Mouse (Mus musculus) liver, embryonic 13.5 days (tissue): ENCODE data around the gene Dnm1. TPM values are rescaled to one million over a fixed set of nuclear protein-coding genes. Genes with fewer than 3 reads are reported as not detected.

Source experiments
- ATAC-seq: fragments of 200-750 bp; cut with Nextera tagmentation; 2 replicates; pipeline ENCODE4 v1.8.0; 2017; ENCODE audit warnings: low read depth, mild to moderate bottlenecking, moderate number of reproducible peaks, moderate library complexity
- DNase-seq: peaks from one replicate; pipeline ENCODE4 v3.0.0; 2022
- H3K27ac ChIP-seq: fragments of 300-500 bp; sonication (generic); 2 replicates; pipeline ENCODE4 v1.5.1; 2015; ENCODE audit warnings: moderate library complexity, mild to moderate bottlenecking, inconsistent platforms
- H3K27me3 ChIP-seq: fragments of 300-500 bp; sonication (generic); 2 replicates; pipeline ENCODE4 v1.6.1; 2015; ENCODE audit warnings: mild to moderate bottlenecking, inconsistent platforms
- H3K36me3 ChIP-seq: fragments of 300-500 bp; sonication (generic); 2 replicates; pipeline ENCODE4 v1.6.1; 2015; ENCODE audit warnings: mild to moderate bottlenecking, inconsistent platforms
- H3K4me1 ChIP-seq: fragments of 300-500 bp; sonication (generic); replicated peaks from 2 replicates; pipeline ENCODE4 v1.6.1; 2015; ENCODE audit warnings: inconsistent platforms
- H3K4me2 ChIP-seq: fragments of 300-500 bp; sonication (generic); 2 replicates; pipeline ENCODE4 v1.6.1; 2015; ENCODE audit warnings: inconsistent platforms, mild to moderate bottlenecking, moderate library complexity
- H3K4me3 ChIP-seq: fragments of 300-500 bp; sonication (generic); replicated peaks from 2 replicates; pipeline ENCODE4 v1.5.1; 2015; ENCODE audit warnings: mild to moderate bottlenecking, inconsistent platforms
- H3K9ac ChIP-seq: fragments of 300-500 bp; sonication (generic); 2 replicates; pipeline ENCODE4 v1.6.1; 2015; ENCODE audit warnings: mild to moderate bottlenecking, inconsistent platforms
- H3K9me3 ChIP-seq: fragments of 300-500 bp; sonication (generic); replicated peaks from 2 replicates; pipeline ENCODE4 v1.6.1; 2016; ENCODE audit warnings: inconsistent platforms
- WGBS: fragments of 180-500 bp; shearing (Covaris S2); methylation state at CpG from one replicate; pipeline ENCODE4 v1.1.7; 2015; ENCODE audit not compliant: insufficient replicate concordance; 5-methylcytosine and 5-hydroxymethylcytosine counted together
- polyA plus RNA-seq: library from polyadenylated mRNA; unstranded; fragments of >200 nt; fragmentation: Nextera tagmentation; extraction: Ambion mirVana; gene quantifications from 2 replicates; pipeline ENCODE4 v1.2.1, GENCODE M21; 2015

Gene Dnm1
- polyA plus RNA-seq, 1 experiment from 2014 or later, result 0.65 TPM

GRCm38 (mm10) chr2:32332159-32332558 lies 21.0 kb downstream of the Dnm1 start:
- no peaks in the 10 kb centered on the region for H3K4me1 ChIP-seq
- DNase-seq (no peak), ATAC-seq (no peak)
- no peak overlapping the region for H3K4me2 ChIP-seq
- no peak overlapping the region for H3K27ac ChIP-seq
- H3K9me3 ChIP-seq, result no peaks in the 10 kb centered on the region
- peaks cover 67% of the 10 kb centered on the region for H3K27me3 ChIP-seq
- no peak overlapping the region for H3K9ac ChIP-seq
- 68% methylated on average over 5 of the region's 5 CpGs for WGBS
- no peak overlapping the region for H3K4me3 ChIP-seq
- no peaks in the 10 kb centered on the region for H3K36me3 ChIP-seq

GRCm38 (mm10) chr2:32329531-32329930 lies 23.6 kb downstream of the Dnm1 start:
- Histone ChIP-seq H3K27me3 (peaks cover 41% of the 10 kb centered on the region), H3K36me3 (no peaks in the 10 kb centered on the region), H3K9ac (no peak overlapping the region), H3K4me1 (no peaks in the 10 kb centered on the region), H3K4me3 (no peak overlapping the region), H3K9me3 (no peaks in the 10 kb centered on the region), H3K27ac (no peak overlapping the region), H3K4me2 (no peak overlapping the region)
- 55% methylated on average over 6 of the region's 6 CpGs for WGBS
- ATAC-seq (no peak), DNase-seq (no peak)

- DNase-seq (no peak), ATAC-seq (no peak)
- Histone ChIP-seq H3K4me3 (no peak overlapping the region), H3K27me3 (peaks cover 36% of the 10 kb centered on the region), H3K4me1 (no peaks in the 10 kb centered on the region), H3K36me3 (no peaks in the 10 kb centered on the region), H3K9ac (no peak overlapping the region), H3K27ac (no peak overlapping the region), H3K9me3 (no peaks in the 10 kb centered on the region), H3K4me2 (no peak overlapping the region)
- 37% methylated on average over 13 of the region's 13 CpGs for WGBS
Observed at GRCm38 (mm10) chr2:32328911-32329460, 24.2 kb downstream of the Dnm1 start.

- H3K27me3 ChIP-seq, result peaks cover 23% of the 10 kb centered on the region
- H3K9ac ChIP-seq, result no peak overlapping the region
- no peak overlapping the region for H3K4me3 ChIP-seq
- H3K9me3 ChIP-seq, result no peaks in the 10 kb centered on the region
- ATAC-seq, result no peak
- DNase-seq, result no peak
- no peak overlapping the region for H3K27ac ChIP-seq
- WGBS, result 69% methylated on average over 4 of the region's 4 CpGs
- no peak overlapping the region for H3K4me2 ChIP-seq
- H3K4me1 ChIP-seq, result no peaks in the 10 kb centered on the region
- no peaks in the 10 kb centered on the region for H3K36me3 ChIP-seq
Observed at GRCm38 (mm10) chr2:32327200-32327599, 25.9 kb downstream of the Dnm1 start.

- DNase-seq (no peak), ATAC-seq (no peak)
- Histone ChIP-seq H3K27ac (no peak overlapping the region), H3K9ac (no peak overlapping the region), H3K27me3 (peaks cover 26% of the 10 kb centered on the region; the same call in 1 of the 2 replicates), H3K4me3 (no peak overlapping the region), H3K9me3 (no peaks in the 10 kb centered on the region), H3K36me3 (no peaks in the 10 kb centered on the region), H3K4me2 (no peak overlapping the region), H3K4me1 (no peaks in the 10 kb centered on the region)
- 37% methylated on average over 7 of the region's 7 CpGs for WGBS
Observed at GRCm38 (mm10) chr2:32325342-32325741, 27.8 kb downstream of the Dnm1 start.

GRCm38 (mm10) chr2:32324322-32324721 lies 28.8 kb downstream of the Dnm1 start:
- ATAC-seq (no peak), DNase-seq (no peak)
- Histone ChIP-seq H3K9ac (no peak overlapping the region), H3K4me3 (no peak overlapping the region), H3K36me3 (no peaks in the 10 kb centered on the region), H3K9me3 (no peaks in the 10 kb centered on the region), H3K27ac (no peak overlapping the region), H3K27me3 (peaks cover 28% of the 10 kb centered on the region), H3K4me1 (no peaks in the 10 kb centered on the region), H3K4me2 (no peak overlapping the region)
- WGBS, result 42% methylated on average over 4 of the region's 4 CpGs

- no peak overlapping the region for H3K4me2 ChIP-seq
- H3K4me3 ChIP-seq, result no peak overlapping the region
- no peaks in the 10 kb centered on the region for H3K9me3 ChIP-seq
- H3K4me1 ChIP-seq, result peaks cover 6% of the 10 kb centered on the region; the same call in 1 of the 2 replicates
- WGBS, result 69% methylated on average over 7 of the region's 7 CpGs
- DNase-seq (no peak), ATAC-seq (no peak)
- no peaks in the 10 kb centered on the region for H3K36me3 ChIP-seq
- H3K9ac ChIP-seq, result no peak overlapping the region
- H3K27ac ChIP-seq, result no peak overlapping the region
- H3K27me3 ChIP-seq, result peaks cover 35% of the 10 kb centered on the region
Observed at GRCm38 (mm10) chr2:32322754-32323741, 30.1 kb downstream of the Dnm1 start.

- 61% methylated on average over 9 of the region's 9 CpGs for WGBS
Observed at GRCm38 (mm10) chr2:32321591-32322298, 31.4 kb downstream of the Dnm1 start.

GRCm38 (mm10) chr2:32320721-32321120 lies 32.4 kb downstream of the Dnm1 start:
- Histone ChIP-seq H3K9ac (no peak overlapping the region), H3K4me3 (no peak overlapping the region), H3K4me1 (peaks cover 6% of the 10 kb centered on the region; the same call in 1 of the 2 replicates), H3K27ac (no peak overlapping the region), H3K9me3 (no peaks in the 10 kb centered on the region), H3K36me3 (no peaks in the 10 kb centered on the region), H3K4me2 (no peak overlapping the region), H3K27me3 (peaks cover 55% of the 10 kb centered on the region)
- ATAC-seq (no peak), DNase-seq (no peak)
- WGBS, result 47% methylated on average over 11 of the region's 11 CpGs

More at GRCm38 (mm10) chr2:32321591-32322298, 31.4 kb downstream of the Dnm1 start:
- H3K4me3 ChIP-seq, result no peak overlapping the region
- no peaks in the 10 kb centered on the region for H3K9me3 ChIP-seq
- H3K9ac ChIP-seq, result no peak overlapping the region
- ATAC-seq (no peak), DNase-seq (no peak)
- H3K4me1 ChIP-seq, result peaks cover 6% of the 10 kb centered on the region; the same call in 1 of the 2 replicates
- no peak overlapping the region for H3K4me2 ChIP-seq
- H3K27ac ChIP-seq, result no peak overlapping the region
- no peaks in the 10 kb centered on the region for H3K36me3 ChIP-seq
- H3K27me3 ChIP-seq, result peaks cover 46% of the 10 kb centered on the region

- WGBS, result 37% methylated on average over 9 of the region's 9 CpGs
- ATAC-seq, result no peak
- H3K4me3 ChIP-seq, result no peak overlapping the region
- H3K27ac ChIP-seq, result no peak overlapping the region
- no peaks in the 10 kb centered on the region for H3K9me3 ChIP-seq
- DNase-seq, result no peak
- H3K36me3 ChIP-seq, result no peaks in the 10 kb centered on the region
- H3K9ac ChIP-seq, result no peak overlapping the region
- no peak overlapping the region for H3K4me2 ChIP-seq
- H3K4me1 ChIP-seq, result peaks cover 6% of the 10 kb centered on the region; the same call in 1 of the 2 replicates
- H3K27me3 ChIP-seq, result peaks cover 62% of the 10 kb centered on the region
Observed at GRCm38 (mm10) chr2:32319586-32320580, 33.3 kb downstream of the Dnm1 start.
